Mouse (Mus musculus): Measurements from ENCODE around the gene Ptprt.

Ptprt gene

DNA sequence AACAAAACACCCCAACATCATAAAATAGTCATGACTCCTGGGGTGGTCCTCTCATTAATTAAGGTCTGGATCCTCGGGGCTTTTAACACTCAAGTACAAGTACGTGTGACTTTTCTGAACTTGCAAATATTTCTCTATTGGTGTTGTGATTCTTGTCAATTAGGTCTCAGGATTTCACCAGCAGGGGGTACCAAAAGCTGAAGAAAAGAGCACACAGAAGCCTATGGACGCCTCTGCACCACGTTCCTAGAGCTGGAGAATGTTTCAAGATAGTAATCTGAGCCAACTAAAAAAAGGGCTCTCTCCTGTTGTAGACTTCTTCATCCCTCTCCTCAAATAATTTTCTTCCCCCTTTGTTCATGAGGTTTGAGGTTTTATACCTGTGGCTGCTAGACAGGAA lies 1000.1 kb downstream of the Ptprt start:
- peak; percentile 11 to 24 for DNase-seq

DNA sequence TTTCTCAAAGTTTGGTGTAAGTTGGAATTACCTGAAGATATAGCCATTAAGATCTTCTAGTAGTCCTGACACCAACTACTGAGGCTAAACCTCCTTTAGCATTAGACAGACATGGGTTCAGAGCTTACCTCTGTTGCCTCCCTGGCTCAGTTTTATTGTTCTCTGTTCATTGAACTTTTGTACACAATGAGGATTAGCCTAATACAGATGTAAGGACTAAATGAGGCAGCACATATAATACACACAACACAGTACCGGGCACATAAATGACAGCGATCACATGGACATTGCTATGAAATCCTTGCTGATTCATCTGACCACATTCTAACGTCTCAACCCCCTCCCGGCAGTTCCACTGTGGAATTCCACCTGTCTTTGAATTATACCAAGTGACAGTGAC lies 1003.9 kb downstream of the Ptprt start:
- DNase-seq = no peak

GRCm38 (mm10) chr2:161656632-161657031 lies 1004.3 kb downstream of the Ptprt start:
- no peak for DNase-seq

- DNase-seq = peak; percentile 64 to 68
These were observed 1020.1 kb downstream of the Ptprt start for GRCm38 (mm10) chr2:161640805-161641204.

DNA sequence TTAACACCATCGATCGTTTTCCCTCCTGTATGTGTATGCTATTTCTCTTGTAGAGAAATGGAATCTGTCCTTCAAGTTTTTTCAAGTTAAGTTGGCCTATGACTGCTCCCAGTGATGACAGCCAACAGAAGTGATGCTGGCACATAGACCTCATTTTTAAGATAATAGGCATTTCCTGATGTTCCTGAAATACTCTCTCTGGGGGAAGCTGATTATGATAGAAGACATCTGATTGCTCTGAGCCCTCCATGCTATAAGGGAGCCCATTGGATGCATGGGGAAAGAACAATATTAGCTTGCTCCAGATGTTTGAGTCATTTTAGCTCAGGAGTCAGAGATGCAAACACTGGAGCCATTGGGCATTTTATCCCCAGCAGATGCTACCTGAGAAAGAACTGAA lies 1026.9 kb downstream of the Ptprt start:
- no peak for DNase-seq

GRCm38 (mm10) chr2:161625896-161626295 lies 1035.1 kb downstream of the Ptprt start:
- peak; percentile 11 to 12 for DNase-seq

GRCm38 (mm10) chr2:161608401-161608800 lies 1052.5 kb downstream of the Ptprt start:
- DNase-seq = no peak

DNA sequence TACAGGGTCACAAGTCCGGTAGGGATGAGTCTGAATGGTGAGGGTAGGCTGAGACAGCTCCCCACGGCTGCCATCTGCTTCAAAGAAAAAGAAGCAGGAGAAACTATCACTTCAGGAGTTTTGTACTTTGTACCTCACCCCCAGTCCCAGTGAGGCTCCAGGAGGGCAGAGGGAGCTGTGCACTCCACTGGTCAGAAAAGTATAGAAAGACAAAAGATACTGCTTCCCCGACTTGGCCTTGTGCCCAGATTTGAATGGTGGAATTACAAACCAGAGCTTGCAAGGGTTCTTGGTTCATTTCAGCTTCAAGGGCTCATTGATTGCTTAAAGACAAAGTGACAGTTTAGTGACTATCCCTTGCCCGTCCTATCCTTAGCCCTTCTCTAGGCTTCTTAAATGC lies 1053.6 kb downstream of the Ptprt start:
- peak; percentile 9 to 16 for DNase-seq

- DNase-seq = no peak
These were observed 1060.6 kb downstream of the Ptprt start for GRCm38 (mm10) chr2:161600206-161600808.

- DNase-seq = no peak
These were observed 1067.4 kb downstream of the Ptprt start for GRCm38 (mm10) chr2:161593391-161594152.

DNA sequence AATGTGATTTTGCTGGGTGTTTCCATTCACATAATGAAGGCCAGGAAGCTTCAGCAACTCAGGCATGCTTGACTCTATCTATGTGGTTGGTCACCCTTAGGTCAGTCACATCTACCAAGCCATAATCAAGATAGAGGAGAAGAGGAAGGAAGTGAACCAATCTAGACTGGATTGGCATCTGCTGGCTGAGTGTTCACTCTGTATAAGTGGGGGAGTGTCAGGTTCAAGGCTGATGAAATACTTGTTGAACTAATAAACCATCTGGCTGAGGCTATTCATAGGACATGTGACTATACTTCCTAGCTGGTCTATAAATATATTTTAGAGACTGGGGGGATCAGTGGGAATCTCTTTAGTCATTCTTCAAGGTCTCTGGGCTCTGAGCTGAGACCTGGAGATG lies 1086.5 kb downstream of the Ptprt start:
- no peak for DNase-seq

DNA sequence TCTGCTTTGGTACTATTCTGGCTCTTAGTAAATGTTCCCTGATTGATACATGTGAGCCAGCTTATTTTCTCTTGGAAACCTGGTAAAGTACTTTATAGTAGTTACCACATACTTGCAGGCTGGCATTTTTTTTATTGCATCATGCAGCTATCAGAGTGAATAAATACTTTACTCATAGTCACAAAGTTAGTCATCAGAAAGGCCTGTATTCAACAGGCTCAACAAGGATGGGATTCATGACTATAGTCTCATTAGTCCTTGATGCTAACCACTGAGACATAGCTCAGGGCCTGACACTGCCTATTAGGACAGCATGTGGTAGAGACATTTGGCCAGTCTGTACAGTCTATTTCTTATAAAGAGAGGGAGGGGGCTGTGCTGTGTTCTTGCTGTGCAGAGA lies 1088.7 kb downstream of the Ptprt start:
- no peak for DNase-seq

GRCm38 (mm10) chr2:161570236-161570995 lies 1090.5 kb downstream of the Ptprt start:
- no peak for DNase-seq

GRCm38 (mm10) chr2:161561502-161561901 lies 1099.4 kb downstream of the Ptprt start:
- no peak for DNase-seq

- DNase-seq = no peak
These were observed 1103.1 kb downstream of the Ptprt start for GRCm38 (mm10) chr2:161557874-161558273.

GRCm38 (mm10) chr2:161553651-161554050 lies 1107.3 kb downstream of the Ptprt start:
- no peak for DNase-seq

- peak; percentile 87 to 91 for DNase-seq
These were observed 1108.9 kb downstream of the Ptprt start for GRCm38 (mm10) chr2:161552011-161552410.

- no peak for DNase-seq
These were observed 1111.4 kb downstream of the Ptprt start for GRCm38 (mm10) chr2:161549577-161549976.

GRCm38 (mm10) chr2:161547318-161547717 lies 1113.6 kb downstream of the Ptprt start:
- peak; percentile 87 to 90 for DNase-seq

DNA sequence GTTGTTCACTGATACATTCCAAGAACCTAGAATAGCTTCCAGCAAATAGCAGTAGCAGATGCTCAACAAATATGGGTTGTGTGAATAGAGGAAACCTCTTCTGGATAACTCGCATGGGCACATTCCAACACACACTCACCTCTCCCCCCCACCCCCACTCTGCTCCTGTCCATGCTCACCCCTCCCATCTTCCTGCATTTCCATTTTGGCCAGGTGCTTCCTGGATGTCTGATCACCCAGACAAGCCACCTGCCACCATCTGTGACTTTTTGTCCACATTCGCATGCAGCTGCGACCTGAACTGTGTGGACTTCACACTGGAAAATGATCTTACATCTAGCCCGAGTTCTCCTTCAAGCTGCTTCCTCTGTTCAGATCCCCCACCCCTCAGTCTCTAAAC lies 1115.5 kb downstream of the Ptprt start:
- DNase-seq = peak in 1 of 2 experiments; percentile 26

DNA sequence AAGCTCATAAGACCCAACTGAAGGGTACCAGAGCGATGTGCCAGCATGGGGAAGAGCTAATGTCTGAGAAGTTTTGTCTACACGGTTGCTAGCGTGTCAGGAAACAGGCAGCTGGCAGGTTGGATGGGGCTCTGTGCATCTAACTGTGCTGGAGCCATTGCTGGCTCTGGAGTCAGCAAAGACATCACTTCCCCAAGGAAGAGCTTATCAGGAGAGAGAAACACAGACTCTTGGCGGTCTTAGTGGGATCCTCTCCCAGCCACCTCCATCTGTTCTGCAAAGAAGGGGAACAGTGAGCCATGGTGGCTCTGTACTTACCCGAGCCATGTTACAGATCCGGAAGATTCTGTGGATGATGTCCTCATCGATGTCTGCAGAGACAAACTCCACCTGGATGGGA lies 1126.8 kb downstream of the Ptprt start:
- peak; percentile 46 to 48 for DNase-seq

DNA sequence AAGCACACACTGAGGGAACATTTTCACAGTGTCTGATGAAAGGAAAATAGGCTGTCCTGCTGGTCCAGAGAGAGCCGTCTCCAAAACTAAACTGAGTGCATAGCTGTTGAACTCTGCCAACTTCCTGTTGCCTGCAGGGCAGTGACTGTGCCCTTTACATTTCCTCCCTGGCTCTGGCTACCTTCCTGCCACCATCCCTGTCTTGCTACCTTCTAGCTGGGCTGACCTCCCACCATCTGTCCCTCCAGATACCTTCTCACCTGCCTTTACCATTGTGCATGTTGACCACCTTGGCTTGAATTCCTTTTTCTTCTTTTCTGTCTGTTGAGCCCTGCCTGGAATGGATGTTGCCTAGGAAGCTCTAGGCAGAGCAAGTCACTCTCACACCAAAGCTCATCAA lies 1133.8 kb downstream of the Ptprt start:
- peak; percentile 29 to 57 for DNase-seq

- peak; percentile 39 to 48 for DNase-seq
These were observed 1141.3 kb downstream of the Ptprt start for GRCm38 (mm10) chr2:161519671-161520070.

DNA sequence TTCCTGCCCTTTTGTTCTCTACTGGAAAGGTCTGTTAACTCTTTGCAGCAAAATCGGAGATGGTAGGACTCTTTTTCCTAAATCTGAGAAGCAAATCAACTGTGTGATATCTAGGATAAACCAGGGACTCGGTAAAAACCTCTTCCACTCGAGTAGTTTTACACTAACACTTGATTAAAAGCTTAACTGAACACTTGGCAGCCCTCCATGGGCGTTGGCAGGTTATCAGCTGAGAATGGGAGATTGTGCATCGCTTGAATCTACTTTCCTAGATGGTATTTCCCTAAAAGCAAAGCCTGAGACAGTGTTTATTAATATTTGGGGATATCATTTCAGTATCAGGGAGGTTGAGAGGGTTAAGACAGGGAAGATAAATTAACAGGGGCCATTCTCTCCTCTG lies 1144.0 kb downstream of the Ptprt start:
- DNase-seq = peak; percentile 96 to 99
